Mouse (Mus musculus) erythroblast, embryonic 14.5 days (primary cell): ENCODE data around the gene Slc5a3.

Experiments
- GATA1 ChIP-seq: IDR thresholded peaks from 2 replicates; pipeline ENCODE4 v1.6.1; 2012; ENCODE audit warnings: low read length, inconsistent platforms, mixed read lengths
- TAL1 ChIP-seq: IDR thresholded peaks from 3 replicates; pipeline ENCODE4 v1.6.1; 2012; ENCODE audit warnings: low read length, inconsistent platforms, mixed read lengths

GRCm38 (mm10) chr16:92039421-92039820 is 18.7 kb upstream of the Slc5a3 start:
- no peak for TF ChIP-seq GATA1
- TF ChIP-seq TAL1: no peak
